28 mouse cellular contexts compared by ENCODE assay signal in the genomic region with DNA sequence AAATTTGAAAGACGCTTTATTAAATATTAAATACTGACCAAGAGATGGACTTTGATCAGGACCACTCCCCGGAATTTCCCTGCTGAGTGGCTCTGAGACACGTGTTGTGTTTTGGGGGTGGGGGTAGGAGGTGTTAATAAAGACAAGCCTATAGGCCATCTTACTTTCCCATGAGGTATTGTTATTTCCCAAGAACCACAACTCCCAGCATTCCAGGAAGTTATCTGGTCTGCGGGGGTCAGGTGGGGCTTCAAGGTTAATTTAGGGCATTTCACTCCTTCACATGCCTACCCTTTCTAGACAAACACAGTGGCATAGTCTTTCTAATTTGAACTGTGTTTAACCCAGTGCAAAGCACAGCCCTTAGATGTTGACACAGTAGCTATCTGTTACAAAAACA.
DNase-seq lines count a peak whose midpoint lies in the region; ATAC-seq and TF ChIP-seq lines count a peak whose summit lies in the region.
"Had no signal": no experiment of that assay in that cellular context is flagged by ENCODE, and none has a peak within 500 bp of the region (broad histone marks: within the 10 kb centered on the region; RNA-seq: fewer than 3 reads in every experiment).

No protein-coding gene starts in this region.

- H3K27me3 ChIP-seq in kidney, embryonic 14.5 days (ENCODE audit: control insufficient read depth, insufficient read depth, low read length): no peaks in the 10 kb centered on the region
- H3K27me3 ChIP-seq in kidney, embryonic 15.5 days: no peaks in the 10 kb centered on the region
- no peaks in the 10 kb centered on the region for H3K27me3 ChIP-seq in E14TG2a.4 (ENCODE audit: insufficient read depth, low read length)
- H3K27me3 ChIP-seq: CH12.LX; embryonic facial prominence, embryonic 12.5 days; embryonic facial prominence, embryonic 15.5 days; heart, embryonic 12.5 days; heart, embryonic 15.5 days had no signal

- H3K9ac ChIP-seq in kidney, embryonic 14.5 days (ENCODE audit: low read depth, low read length): no peak overlapping the region
- H3K9ac ChIP-seq in kidney, embryonic 15.5 days: no peak overlapping the region
- H3K9ac ChIP-seq: embryonic facial prominence, embryonic 12.5 days; embryonic facial prominence, embryonic 15.5 days; forebrain, postnatal 0 days; heart, embryonic 12.5 days; heart, embryonic 15.5 days; hindbrain, embryonic 14.5 days had no signal

- H3K4me1 ChIP-seq in kidney, embryonic 14.5 days (ENCODE audit: control insufficient read depth, insufficient read depth, low read length): peaks cover 3% of the 10 kb centered on the region; the same call in 1 of the 2 replicates
- 0 out of 2 replicates have a peak, but pooled peaks cover 14% of the 10 kb centered on the region for H3K4me1 ChIP-seq in kidney, embryonic 15.5 days
- peaks cover 33% of the 10 kb centered on the region for H3K4me1 ChIP-seq in E14TG2a.4 (replicated peaks; ENCODE audit: low read depth, low read length)
- H3K4me1 ChIP-seq: embryonic facial prominence, embryonic 12.5 days; heart, embryonic 12.5 days; heart, embryonic 15.5 days had no signal

- TF ChIP-seq CTCF in E14TG2a.4 (conservative IDR thresholded peaks at IDR 0.05; ENCODE audit: low read length): no peak

- DNase-seq in ES-CJ7 (ENCODE audit: low read depth, low spot score): peak; percentile 69
- DNase-seq in ZHBTc4 (ENCODE audit: low read depth, low spot score): peak; percentile 77
- DNase-seq in frontal cortex, postnatal 10 days (ENCODE audit: low spot score in 2 of 2): no peak
- DNase-seq in gastrocnemius, adult 8-10 months (ENCODE audit: low spot score in 2 of 2): no peak
- DNase-seq: adrenal gland, postnatal 10 days; B cell, adult 2 months; cerebellum, adult 11 months; cerebellum, adult 2 months; cerebellum, adult 9-11 months; cerebellum, postnatal 25 days; forebrain, postnatal 0 days; gastrocnemius, postnatal 10 days; heart, adult 18-20 months; heart, postnatal 10 days; heart, postnatal 4 days had no signal

- WGBS in kidney, embryonic 14.5 days: 65% methylated on average over 4 of the region's 4 CpGs
- 65% methylated on average over 4 of the region's 4 CpGs for WGBS in kidney, embryonic 15.5 days

- no peak overlapping the region for H3K27ac ChIP-seq in kidney, embryonic 14.5 days (ENCODE audit: low read depth, low read length)
- no peak overlapping the region for H3K27ac ChIP-seq in kidney, embryonic 15.5 days
- H3K27ac ChIP-seq: embryonic facial prominence, embryonic 12.5 days; embryonic facial prominence, embryonic 15.5 days; heart, embryonic 15.5 days; hindbrain, embryonic 14.5 days; hindbrain, postnatal 0 days had no signal

- no peak overlapping the region for H3K4me3 ChIP-seq in kidney, embryonic 14.5 days (ENCODE audit: low read length)
- no peak overlapping the region for H3K4me3 ChIP-seq in kidney, embryonic 15.5 days (replicated peaks)
- H3K4me3 ChIP-seq in E14TG2a.4 (replicated peaks; ENCODE audit: low read length): 0 out of 2 replicates have a peak overlapping the region, but pooled peaks have one; percentile 17
- H3K4me3 ChIP-seq: embryonic facial prominence, embryonic 12.5 days; embryonic facial prominence, embryonic 15.5 days; heart, embryonic 12.5 days; heart, embryonic 15.5 days had no signal

- peaks cover 5% of the 10 kb centered on the region; the same call in 1 of the 2 replicates for H3K9me3 ChIP-seq in kidney, embryonic 14.5 days (ENCODE audit: control insufficient read depth, low read length)
- no peaks in the 10 kb centered on the region for H3K9me3 ChIP-seq in kidney, embryonic 15.5 days (replicated peaks)
- no peaks in the 10 kb centered on the region for H3K9me3 ChIP-seq in E14TG2a.4 (ENCODE audit: low read length)
- H3K9me3 ChIP-seq: embryonic facial prominence, embryonic 15.5 days; heart, embryonic 12.5 days; heart, embryonic 15.5 days had no signal

- 0 out of 2 replicates have a peak, but pooled peaks have one; percentile 24 for ATAC-seq in kidney, embryonic 14.5 days (ENCODE audit: low FRiP score, low TSS enrichment)
- no peak for ATAC-seq in kidney, embryonic 15.5 days (replicated peaks; ENCODE audit: low FRiP score)
- ATAC-seq: forebrain, embryonic 14.5 days; forebrain, postnatal 0 days; hindbrain, postnatal 0 days; inflammation-experienced regulatory T-cells, adult 6 months; intestine, embryonic 16.5 days had no signal

- no peak overlapping the region for H3K4me2 ChIP-seq in kidney, embryonic 14.5 days (replicated peaks; ENCODE audit: low read depth, low read length)
- no peak overlapping the region for H3K4me2 ChIP-seq in kidney, embryonic 15.5 days
- H3K4me2 ChIP-seq: embryonic facial prominence, embryonic 12.5 days; embryonic facial prominence, embryonic 15.5 days; heart, embryonic 12.5 days; heart, embryonic 15.5 days; hindbrain, embryonic 14.5 days had no signal

- no peaks in the 10 kb centered on the region for H3K36me3 ChIP-seq in kidney, embryonic 14.5 days (ENCODE audit: control insufficient read depth, insufficient read depth, low read length)
- no peaks in the 10 kb centered on the region for H3K36me3 ChIP-seq in kidney, embryonic 15.5 days
- H3K36me3 ChIP-seq in E14TG2a.4 (ENCODE audit: insufficient read depth, low read length): no peaks in the 10 kb centered on the region
- H3K36me3 ChIP-seq: embryonic facial prominence, embryonic 12.5 days; embryonic facial prominence, embryonic 15.5 days; heart, embryonic 12.5 days; heart, embryonic 15.5 days had no signal

Comparison
In these comparisons a context has a peak if more than half of its experiments do, and no peak if none do; other contexts are left out.
1. DNase-seq: peak in ES-CJ7 (single experiment) and ZHBTc4 (single experiment); none in frontal cortex, postnatal 10 days (0 of 2) and gastrocnemius, adult 8-10 months (0 of 2).